Mouse (Mus musculus) gastrocnemius, postnatal 36 days (tissue): ENCODE measurements around the gene Ints11. TPM values are rescaled to one million over a fixed set of nuclear protein-coding genes. Genes with fewer than 3 reads are reported as not detected.

Experiments used
- DNase-seq, 2 experiments: peaks; one replicate each; pipeline ENCODE4 v3.0.0; 2022
- intact Hi-C: fragments of 180-260 bp; cut with DNase I; formaldehyde crosslinking; loops from one replicate; pipeline ENCODE4 v1.15.1; 2025
- long read RNA-seq, 2 experiments: library from polyadenylated mRNA; stranded (forward); transcript quantifications; one replicate each; pipeline ENCODE4 v2.0.0; 2021
- total RNA-seq, 2 experiments: library from RNA; stranded (reverse); gene quantifications; 2 replicates each; pipeline ENCODE4 v1.2.3; 2021

The Ints11 gene
- 10 to 100 TPM; 11.9 to 15.4 TPM for total RNA-seq
- long read RNA-seq, experiment 1, transcript Ints11-201 (17 exons, 2,368 nt): major isoform, 19 of 31 reads
- long read RNA-seq, experiment 1, partial matches to known transcripts: 1 of 31 reads
- long read RNA-seq, experiment 1, other reads (novel, unspliced or antisense): 11 of 31 reads
- long read RNA-seq, experiment 2, transcript Ints11-201 (17 exons, 2,368 nt): major isoform, 30 of 61 reads
- long read RNA-seq, experiment 2, partial matches to known transcripts: 4 of 61 reads
- long read RNA-seq, experiment 2, other reads (novel, unspliced or antisense): 26 of 61 reads

- intact Hi-C loops: no loop called here
- peak; percentile 93 to 97 for DNase-seq
These were observed at the start of gene Ints11, which contains the start of gene Cptp for GRCm38 (mm10) chr4:155869317-155870033. Ints11 (plus strand) TSS chr4:155869546. Cptp (minus strand) TSS chr4:155869440.

GRCm38 (mm10) chr4:155821025-155821424, 48.3 kb upstream of the Ints11 start:
- no peak for DNase-seq
- intact Hi-C loops: no loop called here

GRCm38 (mm10) chr4:155823443-155823842, 45.9 kb upstream of the Ints11 start:
- intact Hi-C loops: no loop called here
- no peak for DNase-seq

- intact Hi-C loops: no loop called here
These were observed 39.5 kb upstream of the Ints11 start for GRCm38 (mm10) chr4:155829866-155830265.

GRCm38 (mm10) chr4:155830596-155830995, 38.8 kb upstream of the Ints11 start:
- DNase-seq: no peak
- intact Hi-C loops: no loop called here

More at GRCm38 (mm10) chr4:155829866-155830265, 39.5 kb upstream of the Ints11 start:
- no peak for DNase-seq

GRCm38 (mm10) chr4:155831205-155831766, 38.1 kb upstream of the Ints11 start, which contains the start of gene Aurkaip1:
Aurkaip1 (plus strand) TSS chr4:155831272.
- intact Hi-C loops: no loop called here
- DNase-seq: peak; percentile 91 to 95

- intact Hi-C loops: no loop called here
- DNase-seq: no peak
These were observed 37.5 kb upstream of the Ints11 start for GRCm38 (mm10) chr4:155831831-155832230.

GRCm38 (mm10) chr4:155832321-155832720, 37.0 kb upstream of the Ints11 start:
- no peak for DNase-seq
- intact Hi-C loops: no loop called here

- intact Hi-C loops: no loop called here
- no peak for DNase-seq
These were observed 36.1 kb upstream of the Ints11 start for GRCm38 (mm10) chr4:155833234-155833633.

- intact Hi-C loops: no loop called here
- peak; percentile 84 to 86 for DNase-seq
These were observed 35.5 kb upstream of the Ints11 start for GRCm38 (mm10) chr4:155833836-155834235.

- peak; percentile 57 to 64 for DNase-seq
- intact Hi-C loops: no loop called here
These were observed 31.8 kb upstream of the Ints11 start for GRCm38 (mm10) chr4:155837404-155838010.

GRCm38 (mm10) chr4:155838187-155839153, 30.9 kb upstream of the Ints11 start:
- intact Hi-C loops: no loop called here
- DNase-seq: peak in 1 of 2 experiments; percentile 61

- intact Hi-C loops: no loop called here
- peak; percentile 87 to 90 for DNase-seq
These were observed 29.8 kb upstream of the Ints11 start, which contains the start of gene Mxra8 for GRCm38 (mm10) chr4:155839483-155839910. Mxra8 (plus strand) TSS chr4:155839680.

GRCm38 (mm10) chr4:155840076-155841002, 29.0 kb upstream of the Ints11 start:
- intact Hi-C loops: no loop called here
- DNase-seq: no peak

GRCm38 (mm10) chr4:155841003-155841454, 28.3 kb upstream of the Ints11 start:
- intact Hi-C loops: no loop called here
- DNase-seq: peak in 1 of 2 experiments; percentile 62

GRCm38 (mm10) chr4:155841651-155842270, 27.6 kb upstream of the Ints11 start:
- intact Hi-C loops: no loop called here
- peak in 1 of 2 experiments; percentile 15 for DNase-seq

GRCm38 (mm10) chr4:155843231-155843630, 26.1 kb upstream of the Ints11 start:
- intact Hi-C loops: no loop called here
- DNase-seq: no peak
